Mouse (Mus musculus) urinary bladder, postnatal 4 days (tissue): ENCODE data around the gene Chchd2.
A peak's percentile ranks its signal among the peaks of the same experiment; 100 is the strongest.

Source experiments
- DNase-seq, 2 experiments: peaks; one replicate each; pipeline ENCODE4 v3.0.0; 2021 to 2022; ENCODE audit warnings: low spot score in 2 of 2

The Chchd2 gene

DNA sequence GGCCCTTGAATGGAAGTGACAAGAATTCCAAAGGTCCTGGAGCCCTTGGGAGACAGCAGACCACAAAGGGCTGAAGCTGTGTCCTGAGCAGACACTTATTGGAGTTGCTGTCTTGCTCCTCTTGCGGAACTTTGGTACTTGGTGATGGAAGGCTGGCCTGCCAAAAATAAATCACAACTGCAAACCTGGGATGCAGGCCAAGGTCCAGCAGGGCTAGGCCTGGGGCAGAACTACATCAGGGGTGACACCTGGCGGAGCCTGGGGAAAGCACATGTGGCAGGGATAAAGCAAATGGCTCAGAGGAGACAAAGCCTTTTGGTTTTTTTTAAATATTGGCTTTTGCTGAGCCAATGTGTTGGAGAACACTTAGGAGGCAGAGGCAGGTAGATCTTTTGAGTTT is 8.3 kb downstream of the Chchd2 start:
- DNase-seq: peak in 1 of 2 experiments; percentile 52

GRCm38 (mm10) chr5:129877731-129878455 is 9.4 kb downstream of the Chchd2 start:
- DNase-seq: no peak

DNA sequence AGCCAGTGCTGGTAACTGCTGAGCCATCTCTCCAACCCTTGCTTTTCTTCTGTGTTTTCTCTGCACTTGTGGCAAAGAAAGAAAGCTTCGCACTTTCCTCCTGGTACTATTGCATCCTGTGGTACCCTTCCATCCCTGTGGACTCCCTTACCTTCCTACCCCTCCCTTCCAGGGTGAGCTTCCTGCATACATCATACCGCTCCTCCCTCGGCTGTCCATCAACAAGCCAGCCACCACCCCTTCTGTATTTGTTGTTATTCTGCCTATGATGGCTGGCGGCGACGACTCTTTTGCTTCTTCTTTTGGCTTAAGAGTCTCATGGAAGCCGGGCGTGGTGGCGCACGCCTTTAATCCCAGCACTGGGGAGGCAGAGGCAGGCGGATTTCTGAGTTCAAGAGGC is 12.2 kb downstream of the Chchd2 start:
- no peak for DNase-seq

- no peak for DNase-seq
These were observed 13.3 kb downstream of the Chchd2 start for GRCm38 (mm10) chr5:129873942-129874341.

GRCm38 (mm10) chr5:129871238-129871637 is 16.0 kb downstream of the Chchd2 start:
- DNase-seq: no peak

DNA sequence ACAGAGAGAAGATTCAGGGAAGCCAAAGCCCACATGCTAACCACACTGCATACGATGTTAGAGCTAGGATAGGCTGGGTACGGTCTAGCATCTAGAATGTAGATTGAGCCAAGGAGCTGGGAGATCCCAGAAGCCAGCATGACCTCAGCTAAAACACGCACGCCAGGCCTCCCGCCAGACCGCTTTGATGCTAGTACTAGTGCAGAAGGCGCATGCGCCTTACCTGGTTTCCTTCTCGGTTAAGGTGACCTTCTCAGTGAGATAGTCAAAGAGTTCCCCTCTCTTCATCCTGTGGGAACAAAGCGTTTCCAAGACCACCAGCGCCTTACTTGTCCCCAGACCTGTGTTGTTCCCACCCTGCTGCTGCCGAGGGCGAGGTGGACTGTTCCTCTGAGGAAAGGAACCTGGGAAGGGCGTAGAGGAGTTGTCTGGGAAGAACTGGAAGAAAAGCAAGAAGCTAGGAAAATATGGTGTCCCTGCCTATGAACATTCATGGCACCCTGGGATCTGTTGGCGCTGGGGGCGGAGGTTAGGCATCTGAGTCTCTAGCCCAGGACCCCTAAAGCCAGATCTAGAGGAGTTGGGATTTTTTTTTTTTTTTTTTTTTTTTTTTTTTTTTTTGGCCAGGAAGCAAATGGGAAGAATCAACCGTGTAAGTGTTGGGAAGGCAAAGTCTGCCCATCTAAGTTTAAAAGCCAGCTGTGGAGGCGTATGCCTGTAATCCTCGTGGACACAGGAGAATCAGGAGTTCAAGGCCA is 17.9 kb downstream of the Chchd2 start:
- DNase-seq: no peak

DNA sequence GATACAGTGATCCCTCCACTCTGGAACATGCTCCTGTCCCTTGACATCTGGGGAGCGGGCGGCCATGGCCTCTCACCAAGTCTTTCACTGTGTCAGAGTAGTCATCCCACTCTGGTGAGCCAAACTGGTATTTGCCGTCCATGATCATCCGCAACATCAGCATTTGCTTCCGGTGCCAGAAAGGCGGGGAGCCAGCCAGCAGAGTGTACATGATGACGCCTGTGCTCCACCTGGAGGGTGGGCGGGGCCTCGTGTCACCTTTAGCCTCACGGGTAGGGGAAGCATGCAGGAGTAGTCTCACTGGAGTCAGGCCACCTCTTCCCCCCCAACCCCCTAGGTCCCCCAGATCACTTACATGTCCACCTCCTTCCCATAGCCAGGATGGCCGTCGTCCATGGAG is 21.4 kb downstream of the Chchd2 start:
- DNase-seq: no peak

- DNase-seq: no peak
These were observed 22.8 kb downstream of the Chchd2 start for GRCm38 (mm10) chr5:129864467-129864866.

- no peak for DNase-seq
These were observed 24.9 kb downstream of the Chchd2 start for GRCm38 (mm10) chr5:129862325-129862724.

GRCm38 (mm10) chr5:129856414-129856813 is 30.9 kb downstream of the Chchd2 start:
- DNase-seq: no peak

DNA sequence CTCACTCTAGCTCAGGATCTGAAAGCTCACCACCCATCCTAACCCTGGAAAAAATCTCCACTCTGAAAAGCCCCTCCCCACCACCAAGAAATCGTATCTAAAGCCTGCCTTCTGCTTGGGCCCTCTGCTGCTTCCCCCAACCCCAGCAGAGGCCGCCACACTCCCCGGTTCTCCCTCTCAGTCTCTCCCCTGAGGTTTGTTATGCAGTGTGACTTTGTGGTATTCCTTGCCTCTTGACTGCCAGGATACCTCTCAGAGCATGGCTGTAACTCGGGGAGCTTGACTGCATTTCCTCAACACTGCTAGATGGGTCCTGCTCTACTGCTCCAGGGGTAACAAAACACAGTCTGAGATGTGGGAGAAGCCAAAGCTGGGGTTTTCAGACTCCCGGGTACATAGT is 32.1 kb downstream of the Chchd2 start:
- no peak for DNase-seq

DNA sequence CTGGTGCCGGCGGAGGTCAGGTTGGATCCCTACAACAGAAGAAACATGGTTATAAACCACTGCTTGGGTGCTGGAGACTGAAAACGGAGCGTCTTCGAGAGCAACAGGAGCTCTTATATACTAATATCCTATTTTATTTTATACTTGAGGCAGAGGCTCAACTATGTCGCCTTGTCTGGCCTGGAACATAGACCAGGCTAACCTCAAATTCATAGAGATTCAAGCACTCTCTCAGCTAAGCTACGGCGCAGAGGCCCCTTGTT is 39.8 kb downstream of the Chchd2 start:
- no peak for DNase-seq

DNA sequence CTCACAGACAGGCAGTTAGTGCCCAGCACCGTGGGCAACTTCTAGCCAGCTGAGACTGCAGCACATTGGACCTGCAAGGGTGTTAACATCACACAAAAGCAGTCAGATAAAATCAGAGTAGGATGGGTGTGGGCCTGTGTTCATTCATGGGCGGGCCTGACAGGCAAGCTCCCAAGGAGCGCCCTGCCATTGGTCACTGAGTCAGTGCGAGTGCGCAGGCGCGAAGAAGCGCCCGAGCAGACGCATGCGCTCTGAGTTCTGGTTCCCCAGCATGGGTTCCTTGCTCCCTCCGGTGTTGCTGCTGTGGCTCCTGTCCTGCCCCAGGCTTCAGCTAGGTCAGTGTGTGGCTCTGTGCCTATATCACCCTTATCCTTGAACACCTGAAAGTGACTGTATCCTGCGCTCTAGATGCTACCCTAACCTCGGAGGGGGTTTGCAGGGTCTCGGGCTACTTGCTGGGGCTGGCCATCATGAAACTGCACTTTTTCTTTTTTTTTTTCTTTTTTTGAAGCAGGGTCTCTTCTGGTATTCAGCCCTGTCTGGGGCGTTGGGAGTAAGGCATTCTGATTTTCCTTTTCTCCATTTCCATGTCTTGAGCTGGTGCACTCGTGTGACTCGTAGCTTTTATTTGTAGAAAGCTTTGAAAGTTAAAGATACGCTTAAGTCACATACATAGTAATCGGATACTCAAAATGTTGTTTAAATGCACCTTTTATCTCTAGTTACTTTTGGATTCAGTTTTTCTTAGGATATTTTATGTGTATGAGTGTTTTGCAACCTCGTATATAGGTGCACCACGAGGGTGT is 40.3 kb downstream of the Chchd2 start, which contains the start of gene Sumf2:
Gene Sumf2 (plus strand): TSS at position 235 of the 806 bp plus-strand sequence.
- peak; percentile 93 to 94 for DNase-seq

DNA sequence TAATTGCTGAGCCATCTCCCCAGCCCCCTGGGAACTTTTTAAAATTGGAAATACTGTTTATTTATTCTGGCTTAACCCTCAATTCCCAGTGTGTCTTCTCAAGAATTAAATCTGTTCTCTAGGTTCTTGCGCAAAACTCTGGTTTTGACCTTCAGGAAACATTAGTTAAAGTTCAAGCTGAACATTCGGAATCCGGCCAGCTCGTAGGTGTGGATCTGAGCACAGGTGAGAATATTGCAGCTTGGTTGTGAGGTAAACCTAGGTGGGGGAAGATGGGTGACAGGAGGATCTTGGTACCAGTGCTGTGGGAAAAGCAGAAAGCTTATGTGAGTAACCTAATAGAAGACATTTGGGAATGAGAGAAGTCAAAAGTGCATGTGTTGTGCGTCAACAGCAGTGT is 42.4 kb downstream of the Chchd2 start:
- DNase-seq: no peak
